Mouse (Mus musculus) common myeloid progenitor, adult 5-6 weeks (primary cell): ENCODE measurements around the gene Psmd11. TPM values are rescaled to one million over a fixed set of nuclear protein-coding genes. Genes with fewer than 3 reads are reported as not detected.

Experiments used
- ATAC-seq: replicated peaks from 2 replicates; pipeline ENCODE4 v1.8.0; 2016; ENCODE audit warnings: low read depth, mild to moderate bottlenecking, moderate TSS enrichment, inconsistent platforms; ENCODE audit not compliant: poor library complexity, severe bottlenecking
- total RNA-seq: library from RNA; stranded (forward); fragments of 200-1000, 187-1606 nt; gene quantifications from 2 replicates; pipeline ENCODE4 v1.2.3, GENCODE M21; 2017

Psmd11 gene
- total RNA-seq, 1 experiment from 2014 or later = 107 TPM

DNA sequence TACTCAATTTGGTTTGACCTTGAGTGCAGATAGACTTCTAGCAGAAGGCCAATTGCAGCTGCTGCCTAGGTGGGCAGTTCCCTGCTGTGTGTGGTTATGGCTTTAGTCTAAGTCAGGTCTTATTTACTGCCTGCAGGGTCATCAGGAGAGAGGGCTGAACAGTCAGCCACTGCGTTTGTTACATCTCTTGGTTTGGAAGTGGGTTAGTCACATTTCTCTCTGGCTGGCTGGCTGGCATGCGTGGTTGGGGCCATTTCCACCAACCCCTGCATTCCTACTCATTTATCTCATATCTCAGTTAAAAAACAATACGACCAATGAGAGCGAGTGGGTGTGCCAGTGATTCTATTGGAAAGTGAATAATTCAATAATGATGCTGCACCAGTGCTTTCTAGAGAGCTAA, 71.1 kb downstream of the Psmd11 start:
- no peak for ATAC-seq

GRCm38 (mm10) chr11:80503281-80503680, 74.9 kb downstream of the Psmd11 start:
- ATAC-seq = no peak

DNA sequence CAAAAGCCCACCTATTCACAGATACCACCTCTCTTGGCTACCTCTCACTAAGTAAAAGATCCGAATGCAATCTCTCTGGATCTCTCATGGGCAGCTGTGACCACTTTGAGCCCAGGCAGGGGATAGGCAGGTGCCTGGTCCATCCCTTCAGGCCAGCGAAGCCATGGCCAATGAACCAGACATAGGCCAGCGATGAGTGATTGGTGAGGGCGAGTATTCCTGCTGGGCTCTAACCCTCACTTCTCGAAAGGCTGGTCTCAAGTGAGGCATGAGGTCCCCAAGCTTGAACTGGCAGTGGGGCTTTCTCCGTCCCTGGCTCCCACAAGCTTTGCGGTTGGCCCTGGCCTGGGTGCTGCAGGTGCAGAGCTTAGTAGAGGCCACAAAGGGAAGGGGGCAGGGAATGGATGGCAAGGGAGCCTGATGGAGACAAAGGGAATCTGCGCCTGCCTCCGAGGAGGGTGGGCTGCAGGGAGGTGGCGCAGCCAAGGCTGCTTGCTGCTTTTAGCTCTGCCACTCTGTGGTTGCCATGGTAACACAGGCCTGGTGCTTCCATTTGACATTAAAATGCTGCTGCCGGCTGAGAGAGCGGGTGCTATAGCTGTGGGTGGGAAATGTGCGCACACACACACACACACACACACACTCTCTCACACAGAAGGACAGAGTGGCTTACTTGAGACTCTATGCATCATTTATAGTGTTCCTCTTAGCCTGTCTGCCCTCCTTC, 75.5 kb downstream of the Psmd11 start:
- ATAC-seq = no peak

GRCm38 (mm10) chr11:80504519-80505385, 76.3 kb downstream of the Psmd11 start:
- peak; percentile 15; the same call in 1 of the 2 replicates for ATAC-seq

DNA sequence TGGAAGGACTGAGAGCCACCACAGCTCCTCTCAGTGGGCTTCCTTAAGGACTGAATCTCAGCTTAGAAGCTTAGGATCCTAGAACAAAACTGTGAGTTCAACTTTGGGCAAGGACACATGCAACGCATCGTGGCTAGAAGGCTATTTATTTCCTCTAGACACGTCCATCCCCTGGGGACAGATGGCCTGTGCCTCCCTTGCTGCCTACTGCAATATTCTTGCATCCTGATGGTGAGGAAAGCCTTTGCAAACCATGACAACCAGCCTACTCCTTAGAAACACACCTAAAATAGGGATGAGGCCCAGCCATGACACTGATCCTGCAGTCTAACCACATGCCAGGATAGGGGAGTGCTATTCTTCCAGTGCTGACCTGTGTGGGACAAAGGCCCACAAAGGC, 77.2 kb downstream of the Psmd11 start:
- ATAC-seq = no peak

GRCm38 (mm10) chr11:80506483-80506882, 78.1 kb downstream of the Psmd11 start:
- no peak for ATAC-seq

DNA sequence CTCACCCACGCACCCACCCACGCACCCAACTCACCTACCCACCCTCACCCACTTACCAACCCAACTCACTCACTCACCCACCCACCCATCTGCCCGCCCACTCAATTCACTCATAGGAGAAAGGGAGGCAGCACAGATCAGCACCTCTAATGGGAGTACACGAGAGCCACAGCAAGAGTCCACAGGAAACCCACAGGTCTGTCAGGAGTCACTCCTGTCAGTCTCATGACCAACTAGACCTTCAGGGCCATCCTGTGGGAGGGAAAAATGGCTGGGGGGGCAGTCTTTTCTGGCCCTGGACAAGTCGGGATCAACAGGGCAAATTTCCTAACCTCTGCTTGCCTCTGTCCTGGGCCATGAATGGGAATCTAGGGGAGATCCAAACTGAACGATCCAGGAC, 79.4 kb downstream of the Psmd11 start:
- no peak for ATAC-seq

GRCm38 (mm10) chr11:80508361-80509175, 80.2 kb downstream of the Psmd11 start:
- ATAC-seq = peak; percentile 71

- ATAC-seq = no peak
These were observed 80.7 kb downstream of the Psmd11 start for GRCm38 (mm10) chr11:80509176-80509506.

DNA sequence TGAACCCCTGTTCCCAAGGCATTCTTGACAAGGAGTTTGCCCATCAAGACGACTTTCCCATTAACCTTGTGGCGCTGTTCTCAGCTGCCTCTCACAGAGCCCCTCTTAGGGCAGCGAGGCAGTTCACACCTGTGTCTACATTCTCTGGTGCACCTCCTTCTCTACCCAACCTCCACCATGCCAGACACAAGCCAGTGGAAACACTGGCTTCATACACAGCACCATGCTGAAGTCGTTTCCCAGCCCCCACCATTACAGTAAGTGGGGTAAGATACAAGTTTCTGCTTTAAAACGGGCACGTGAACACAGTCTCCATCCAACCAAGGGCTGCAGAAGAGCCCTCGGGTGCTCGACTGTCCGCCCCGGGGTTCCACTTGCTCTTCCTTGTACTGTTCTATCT, 81.7 kb downstream of the Psmd11 start:
- ATAC-seq = no peak

GRCm38 (mm10) chr11:80512313-80513056, 84.1 kb downstream of the Psmd11 start:
- ATAC-seq = no peak

DNA sequence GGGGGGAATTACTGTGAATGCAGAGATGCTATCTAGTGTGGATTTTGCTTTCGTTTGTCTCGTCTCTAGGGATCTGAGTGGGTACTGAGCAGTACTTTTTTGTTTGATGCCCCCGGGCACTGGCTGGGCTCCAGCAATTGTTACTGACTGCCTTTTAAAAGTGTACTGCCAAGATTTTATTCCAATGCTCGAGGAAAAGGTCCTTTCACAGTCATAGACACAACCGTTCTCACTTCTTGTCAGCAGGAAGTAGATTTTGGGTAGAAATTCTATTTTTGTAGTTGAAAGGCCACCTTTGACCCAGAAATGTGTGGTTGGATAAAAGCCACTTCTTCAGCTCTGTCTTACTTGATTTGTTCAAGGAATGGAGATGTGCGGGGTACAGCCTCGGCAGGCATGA, 85.4 kb downstream of the Psmd11 start:
- ATAC-seq = no peak

GRCm38 (mm10) chr11:80515346-80515745, 86.9 kb downstream of the Psmd11 start:
- ATAC-seq = no peak

GRCm38 (mm10) chr11:80515895-80516294, 87.5 kb downstream of the Psmd11 start:
- no peak for ATAC-seq

- no peak for ATAC-seq
These were observed 90.3 kb downstream of the Psmd11 start for GRCm38 (mm10) chr11:80518421-80519367.

DNA sequence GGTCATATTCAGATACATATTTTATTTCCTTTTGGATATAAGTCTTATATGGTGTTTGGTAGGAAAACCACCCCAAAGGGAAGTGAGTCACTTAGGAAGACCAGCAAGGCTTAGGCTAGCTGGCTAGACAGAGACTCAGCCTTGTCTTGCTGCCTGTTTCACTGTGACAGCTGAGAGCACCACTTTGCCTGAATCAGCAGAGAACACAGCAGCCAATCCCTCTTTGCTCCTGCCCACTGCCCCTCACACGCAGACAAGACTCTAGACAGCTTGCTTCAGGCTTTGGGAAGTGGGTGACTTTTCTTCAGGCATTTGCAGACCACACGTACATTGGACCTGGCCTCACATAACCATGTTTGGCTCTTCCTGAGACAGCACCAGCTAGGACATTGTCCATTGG, 92.7 kb downstream of the Psmd11 start:
- ATAC-seq = no peak
